Mouse (Mus musculus) ES-Bruce4 (cell line): ENCODE measurements around the gene Inpp5a.

Experiments
- CTCF ChIP-seq: IDR thresholded peaks from one replicate; pipeline ENCODE4 v1.8.1; 2011; ENCODE audit warnings: low read depth, low read length
- POLR2A ChIP-seq: IDR thresholded peaks from one replicate; pipeline ENCODE4 v1.8.1; 2011; ENCODE audit warnings: low read length; ENCODE audit not compliant: insufficient read depth

GRCm38 (mm10) chr7:139377381-139377780, 11.5 kb upstream of the Inpp5a start:
- no peak for TF ChIP-seq POLR2A
- no peak for TF ChIP-seq CTCF
